Mouse (Mus musculus) heart, adult 18-20 months (tissue): ENCODE measurements around the gene Rbfox1. TPM values are rescaled to one million over a fixed set of nuclear protein-coding genes. Genes with fewer than 3 reads are reported as not detected.

Experiments
- DNase-seq, 2 experiments: peaks; one replicate each; pipeline ENCODE4 v3.0.0; 2021 to 2022; ENCODE audit warnings: mixed read lengths in 1 of 2
- total RNA-seq, 2 experiments: library from RNA; stranded (reverse); gene quantifications; 2 replicates each; pipeline ENCODE4 v1.2.3; 2021

Rbfox1 gene
- total RNA-seq, 2 experiments from 2014 or later, result 56.9 to 65.4 TPM

DNA sequence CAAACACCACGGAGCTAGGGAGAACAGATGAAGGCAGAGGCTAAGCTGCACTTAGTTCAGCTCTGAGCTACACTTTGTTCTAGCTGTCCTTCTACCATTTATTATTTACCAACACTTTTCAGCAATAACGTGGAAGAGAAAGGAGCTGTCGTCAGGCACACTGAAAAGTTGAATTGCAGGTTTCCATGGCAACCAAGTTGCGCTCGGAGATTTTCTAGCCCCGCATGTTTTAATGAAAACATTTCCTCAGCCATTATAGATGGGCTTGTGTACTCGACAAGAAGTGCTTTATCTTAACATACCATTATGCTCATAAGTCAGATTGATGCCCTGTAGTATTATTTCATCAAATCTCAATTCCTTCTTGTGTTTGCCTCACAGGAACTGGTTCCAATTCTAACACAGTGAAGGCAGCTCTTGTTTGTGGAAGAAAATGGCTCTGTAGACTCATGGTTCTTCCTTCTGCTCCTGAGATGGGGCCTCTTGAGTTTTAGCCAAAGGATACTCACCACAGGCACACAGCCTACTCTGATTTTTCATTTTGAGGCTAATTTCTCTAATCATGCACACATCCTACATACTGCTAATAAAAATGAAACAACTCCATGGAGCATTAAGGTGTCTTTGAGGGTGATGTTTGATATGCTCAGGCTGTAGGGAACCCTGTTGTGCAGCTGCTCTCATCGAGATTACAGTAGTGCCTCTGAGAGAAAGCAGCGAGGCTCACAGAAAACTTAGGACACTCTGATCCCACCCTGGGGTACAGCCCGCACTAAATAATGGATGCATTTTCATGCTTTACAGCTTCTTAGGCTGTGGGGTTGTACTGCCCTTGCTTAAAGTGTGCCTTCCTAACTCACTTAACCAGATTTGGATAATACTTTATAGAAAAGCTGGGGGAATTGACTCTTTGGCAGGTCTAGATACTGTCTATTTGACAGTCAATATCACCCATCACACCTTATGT is 107.2 kb downstream of the Rbfox1 start:
- DNase-seq, result no peak

DNA sequence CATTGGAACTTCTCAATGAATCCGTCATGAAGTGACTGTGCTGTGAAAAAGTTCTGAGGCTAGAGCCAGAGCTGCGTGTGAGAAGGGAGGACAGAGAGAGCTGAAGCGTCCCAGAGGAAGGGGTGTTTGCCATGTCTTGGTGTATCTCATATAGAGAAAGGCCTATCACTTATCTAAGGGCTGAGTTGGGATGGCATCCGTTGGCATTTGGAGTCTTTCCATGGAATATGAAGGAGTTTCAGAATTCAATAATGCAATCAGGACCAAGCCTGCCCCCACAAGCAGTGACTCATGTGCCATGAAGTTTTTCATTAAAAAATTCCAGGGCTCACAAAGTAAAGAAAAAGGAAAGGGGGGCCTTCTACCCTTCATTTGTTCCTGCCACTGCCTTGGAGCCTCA is 112.0 kb downstream of the Rbfox1 start:
- DNase-seq, result peak in 1 of 2 experiments; percentile 5

DNA sequence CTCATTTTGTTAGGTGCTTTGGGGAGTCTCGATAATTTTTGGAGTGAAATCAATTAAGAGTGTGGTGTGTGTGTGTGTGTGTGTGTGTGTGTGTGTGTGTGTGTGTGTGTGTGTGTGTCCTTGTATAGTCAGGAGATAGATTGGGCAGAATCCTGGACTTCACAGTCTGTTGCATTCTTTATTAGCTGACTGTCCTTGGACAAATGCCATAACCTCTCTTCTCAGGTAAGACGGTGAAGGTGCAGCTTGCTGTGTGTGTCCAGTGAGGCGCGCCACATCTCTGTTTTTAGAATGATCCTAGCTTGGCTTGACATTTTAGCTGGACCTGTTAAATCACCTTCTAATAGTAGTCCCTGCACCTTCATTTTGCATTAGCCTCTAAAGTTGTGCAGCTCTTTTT is 112.5 kb downstream of the Rbfox1 start:
- DNase-seq, result no peak

- DNase-seq, result no peak
These were observed 114.9 kb downstream of the Rbfox1 start for GRCm38 (mm10) chr16:6000016-6000415.

DNA sequence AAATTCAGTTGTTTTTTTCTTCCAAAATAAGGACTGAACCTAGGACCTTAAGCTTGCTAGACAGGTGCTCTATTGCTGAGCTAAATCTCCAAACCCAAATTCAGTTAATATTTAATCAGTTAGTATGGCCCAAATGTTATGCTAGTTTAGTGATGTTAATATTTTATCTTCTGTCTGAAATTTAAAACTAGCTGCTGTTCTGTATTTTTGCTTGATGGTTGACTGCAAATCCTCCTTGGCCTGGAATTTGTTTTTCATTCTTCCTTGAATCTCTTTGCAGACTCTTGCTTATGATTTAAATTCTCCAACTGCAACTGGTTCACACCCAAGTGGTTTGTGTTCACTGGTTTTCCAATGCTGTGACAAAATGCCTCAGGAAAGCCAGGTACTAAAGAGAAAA is 121.8 kb downstream of the Rbfox1 start:
- DNase-seq, result no peak

DNA sequence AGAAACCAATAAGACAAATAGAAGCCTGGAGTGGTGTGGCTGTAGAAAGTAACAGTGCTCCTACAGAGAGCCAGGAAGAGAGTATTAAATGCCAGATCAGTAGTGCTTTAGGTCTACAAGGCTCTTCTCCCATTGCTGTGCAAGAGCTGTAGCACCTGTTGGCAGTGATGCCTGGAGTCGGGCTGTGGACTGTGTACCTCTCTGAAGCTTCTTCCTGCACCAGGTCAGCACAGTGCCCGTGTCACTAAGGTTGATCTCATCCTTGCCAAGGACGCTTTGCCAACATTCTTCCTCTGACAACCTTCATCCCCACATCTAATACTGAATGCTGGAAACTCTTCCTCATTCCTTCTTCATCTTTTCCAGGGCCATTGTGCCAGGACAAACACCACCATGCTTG is 127.7 kb downstream of the Rbfox1 start:
- DNase-seq, result no peak

- peak; percentile 53 to 85 for DNase-seq
These were observed 133.5 kb downstream of the Rbfox1 start for GRCm38 (mm10) chr16:6018639-6019038.

- DNase-seq, result no peak
These were observed 134.2 kb downstream of the Rbfox1 start for GRCm38 (mm10) chr16:6019361-6019760.

- DNase-seq, result no peak
These were observed 146.1 kb downstream of the Rbfox1 start for GRCm38 (mm10) chr16:6031280-6031679.

DNA sequence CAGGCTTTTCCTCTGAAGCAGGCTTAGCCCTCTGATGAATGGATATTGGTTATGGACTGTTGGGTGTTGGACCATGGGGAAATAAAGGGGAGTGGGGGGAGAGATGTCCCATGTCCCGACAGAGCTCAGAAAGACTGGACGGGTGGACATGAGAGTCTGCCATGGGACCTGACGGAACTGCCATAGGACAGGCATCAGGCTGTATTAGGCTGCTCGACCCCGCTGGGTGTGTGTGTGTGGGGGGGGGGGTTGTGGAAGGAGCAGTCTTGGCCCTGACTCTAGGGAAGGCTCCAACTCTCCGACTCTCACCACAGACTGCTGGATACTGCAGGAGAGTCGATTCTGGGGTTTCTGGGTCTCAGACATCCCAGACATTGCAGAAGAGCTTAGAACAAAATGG is 147.4 kb downstream of the Rbfox1 start:
- DNase-seq, result no peak

DNA sequence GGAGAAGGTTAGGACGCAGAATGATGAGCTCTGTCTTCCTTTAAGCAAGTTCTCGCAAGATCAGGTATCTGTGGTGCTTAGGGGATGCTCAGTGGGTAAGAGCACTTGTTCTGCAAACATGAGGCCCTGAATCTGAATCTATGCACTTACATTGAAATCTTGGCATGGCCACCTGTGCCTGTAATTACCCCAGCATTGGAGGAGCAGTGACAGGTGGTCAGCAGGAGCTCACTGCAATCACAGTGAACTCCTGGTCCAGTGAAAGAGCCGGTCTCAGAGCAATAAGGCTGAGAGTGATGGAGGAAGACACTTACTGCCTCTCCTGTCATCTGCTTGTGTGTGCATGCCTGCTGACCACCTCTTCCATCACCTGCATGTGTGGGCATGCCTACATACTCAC is 149.7 kb downstream of the Rbfox1 start:
- no peak for DNase-seq

- DNase-seq, result no peak
These were observed 151.9 kb downstream of the Rbfox1 start for GRCm38 (mm10) chr16:6037009-6037408.

GRCm38 (mm10) chr16:6042766-6043165 is 157.6 kb downstream of the Rbfox1 start:
- DNase-seq, result no peak

- DNase-seq, result no peak
These were observed 163.4 kb downstream of the Rbfox1 start for GRCm38 (mm10) chr16:6048601-6049000.

DNA sequence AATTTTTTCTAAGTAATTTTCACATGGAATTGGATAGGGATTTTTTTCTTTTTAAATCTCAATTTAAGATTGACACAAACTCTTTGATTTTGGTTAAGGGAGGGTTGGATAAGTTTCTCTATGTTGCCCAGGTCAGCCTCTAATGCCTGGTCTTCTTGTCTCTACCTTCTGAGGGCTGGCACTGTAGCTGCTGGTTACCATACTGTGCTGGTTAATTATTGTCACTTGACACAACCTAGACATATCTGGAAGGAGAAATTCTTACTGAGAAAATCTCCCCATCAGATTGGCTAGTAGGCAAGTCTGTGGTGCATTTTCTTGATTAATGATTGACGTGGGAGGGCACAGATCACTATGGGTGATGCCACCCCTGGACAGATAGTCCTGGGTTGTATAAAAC is 177.3 kb downstream of the Rbfox1 start:
- DNase-seq, result no peak

DNA sequence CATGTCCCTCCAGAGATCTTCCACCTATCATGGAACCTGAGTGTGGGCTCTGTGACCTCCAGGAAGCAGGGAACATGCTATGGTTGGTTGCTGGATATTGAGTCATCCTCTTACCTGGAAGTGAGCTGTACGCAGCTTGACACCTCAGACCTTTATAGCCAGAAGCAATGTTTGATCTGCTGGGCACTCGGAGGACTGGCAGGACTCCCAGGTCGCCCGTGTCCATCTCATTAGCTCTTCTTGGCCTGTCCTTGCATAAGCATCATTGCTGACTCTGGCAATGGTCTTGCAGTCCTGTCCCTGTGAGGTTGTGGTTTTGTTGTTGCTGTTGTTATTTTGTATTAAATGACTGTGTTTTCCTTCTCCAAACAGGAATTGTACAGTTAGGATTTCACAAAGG is 180.3 kb downstream of the Rbfox1 start:
- no peak for DNase-seq

DNA sequence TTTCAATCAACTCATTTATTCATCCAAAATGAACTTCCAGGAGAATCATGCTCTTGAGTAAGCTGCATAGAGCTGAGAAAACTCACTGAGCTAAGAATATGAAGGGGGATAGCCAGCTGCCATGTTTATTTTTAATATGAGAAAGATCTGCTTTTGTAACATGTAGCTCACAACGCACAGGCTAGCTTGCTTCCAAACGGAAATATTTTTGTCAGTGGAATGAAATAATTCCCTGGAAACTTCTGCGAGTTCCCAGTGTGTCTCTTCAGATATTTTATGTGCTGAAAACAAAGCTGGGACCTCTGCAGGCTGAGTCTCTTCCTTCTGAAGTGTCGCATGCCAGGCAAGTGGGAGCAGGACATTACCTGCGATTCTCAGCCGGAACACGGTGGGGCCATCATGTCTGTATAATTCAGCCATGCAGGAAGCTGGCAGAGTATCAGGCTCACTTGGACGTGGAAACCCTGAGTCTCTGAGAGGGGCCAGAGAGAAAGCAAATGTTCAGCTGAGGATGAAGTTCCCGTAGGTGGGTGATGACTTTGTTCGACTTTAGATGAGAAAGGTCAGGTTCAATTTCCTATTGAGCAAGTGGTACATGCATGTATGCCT is 190.4 kb downstream of the Rbfox1 start:
- no peak for DNase-seq

DNA sequence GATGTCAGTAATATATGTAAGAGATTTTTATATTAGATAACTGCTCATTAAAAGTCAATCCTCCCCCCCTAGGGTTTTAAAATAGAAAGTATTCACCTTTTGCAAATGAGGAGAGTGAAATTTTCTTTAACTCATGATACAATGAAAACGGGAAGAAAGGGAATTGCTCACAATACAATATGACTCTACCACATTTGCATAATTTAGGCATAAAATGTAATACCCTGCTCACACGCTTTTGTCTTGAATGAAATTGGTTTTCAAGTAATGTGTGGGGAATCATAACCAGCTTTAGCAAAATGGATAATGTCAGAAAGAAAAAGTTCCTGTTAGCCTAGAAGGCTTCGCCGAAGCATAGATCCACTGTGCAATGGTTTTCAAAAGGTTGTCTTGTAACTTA is 193.9 kb downstream of the Rbfox1 start:
- DNase-seq, result no peak

DNA sequence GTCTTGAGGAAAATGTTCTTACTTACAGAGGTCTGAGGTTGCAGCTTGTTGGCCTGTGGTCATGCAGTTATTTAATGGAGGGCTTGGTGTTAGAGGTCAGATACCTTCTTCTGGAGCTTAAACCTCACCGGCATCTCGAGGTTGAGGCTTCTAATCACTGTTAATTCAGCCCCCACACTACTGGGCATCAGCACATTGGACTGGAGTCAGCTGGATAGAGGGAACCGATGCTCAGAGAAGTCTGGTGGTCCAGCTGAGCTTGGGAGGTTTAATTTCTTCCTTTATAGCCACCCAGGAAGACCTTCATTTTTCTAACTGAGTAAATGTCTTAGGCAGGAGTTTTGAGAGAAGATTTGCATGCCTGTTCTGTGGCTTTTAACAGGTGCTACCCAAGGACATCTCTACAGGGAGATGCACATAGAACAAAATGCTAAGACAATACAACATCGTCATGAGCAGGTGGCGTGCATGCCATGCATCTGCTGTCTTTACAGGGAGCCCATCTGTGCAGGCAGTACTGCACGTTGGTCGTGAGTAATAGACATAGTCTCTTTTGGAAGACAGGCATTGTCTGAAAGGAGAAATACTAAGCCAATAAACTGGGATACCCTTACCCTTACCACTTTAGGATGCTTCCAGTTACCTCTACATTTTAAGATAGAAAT is 199.7 kb downstream of the Rbfox1 start:
- DNase-seq, result no peak

DNA sequence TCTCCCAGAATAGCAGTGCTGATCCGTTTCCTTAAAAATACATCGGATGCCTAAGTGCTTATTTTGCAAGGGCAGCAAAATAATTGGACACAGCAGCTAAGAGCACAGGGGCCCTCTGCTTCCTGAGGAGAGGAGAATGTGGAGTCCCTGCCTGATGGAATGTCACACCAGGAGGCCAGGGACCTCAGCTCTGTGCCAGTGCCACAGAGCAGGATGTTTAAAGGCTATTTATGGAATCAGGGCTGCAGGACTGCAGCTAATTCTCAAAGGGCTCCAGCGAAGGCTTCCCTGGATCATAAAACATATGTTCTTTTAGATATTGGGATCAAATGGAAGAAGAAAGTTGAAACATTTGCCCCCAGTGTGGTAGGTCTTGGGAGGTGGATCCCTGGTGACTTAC is 201.0 kb downstream of the Rbfox1 start:
- DNase-seq, result peak; percentile 4 to 26

DNA sequence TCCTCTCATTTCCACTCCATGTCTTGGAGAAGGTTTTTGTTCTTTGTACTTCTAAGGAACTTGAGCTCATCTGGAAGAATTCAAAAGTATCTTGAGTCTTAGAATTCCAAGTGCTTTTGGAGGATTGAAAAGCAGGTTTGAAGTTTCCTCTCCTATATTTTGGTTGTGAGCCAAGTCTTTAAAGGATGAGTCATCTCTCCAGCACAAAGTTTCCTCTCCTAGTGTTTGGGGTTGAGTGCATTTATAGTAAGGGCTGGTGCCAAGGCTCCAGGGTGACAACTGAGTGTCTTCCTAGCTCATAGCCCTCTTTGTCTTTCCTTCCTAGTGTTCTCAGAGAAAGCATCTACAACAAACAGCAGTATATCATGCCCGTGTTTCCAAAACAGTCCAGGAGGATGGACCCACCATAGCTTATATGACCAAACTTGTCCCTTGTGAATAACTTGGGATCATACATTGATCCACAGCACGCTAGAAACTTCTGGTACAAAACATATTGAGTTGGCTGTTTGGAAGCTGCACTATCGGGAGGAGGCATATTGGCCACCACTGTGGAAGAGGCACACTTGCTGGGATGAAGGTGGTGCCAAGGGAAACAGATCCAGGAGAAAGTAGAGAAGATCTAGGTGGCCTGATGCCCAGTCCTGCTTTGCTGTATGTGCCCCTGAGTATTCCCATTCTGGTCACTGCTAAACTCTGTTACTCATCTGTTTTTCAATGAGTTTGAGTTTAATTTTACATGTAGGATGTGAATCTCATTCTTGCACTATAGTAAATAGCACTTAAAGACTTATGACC is 206.4 kb downstream of the Rbfox1 start:
- DNase-seq, result no peak
